Mouse (Mus musculus) heart, postnatal 0 days (tissue): ENCODE measurements around the gene Vwa7. TPM values are rescaled to one million over a fixed set of nuclear protein-coding genes. Genes with fewer than 3 reads are reported as not detected.
"Not testable (repeated sequence)": the region's sequence is repeated elsewhere in the genome, so short reads cannot be mapped to it uniquely, and the experiment has no call there.

Experiments used
- ATAC-seq: fragments of 200-750 bp; cut with Nextera tagmentation; 2 replicates; pipeline ENCODE4 v1.8.0; 2017; ENCODE audit warnings: low read depth, moderate number of reproducible peaks, moderate library complexity; ENCODE audit not compliant: insufficient read depth
- DNase-seq: peaks from one replicate; pipeline ENCODE4 v3.0.0-alpha.2; 2016; ENCODE audit warnings: low spot score
- H3K27ac ChIP-seq: fragments of 300-500 bp; sonication (generic); 2 replicates; pipeline ENCODE4 v1.5.1; 2014; ENCODE audit warnings: low read depth, mild to moderate bottlenecking
- H3K27me3 ChIP-seq: fragments of 300-500 bp; sonication (generic); 2 replicates; pipeline ENCODE4 v1.6.1; 2014; ENCODE audit warnings: low read length, mixed read lengths; ENCODE audit not compliant: control insufficient read depth, insufficient read depth
- H3K36me3 ChIP-seq: fragments of 300-500 bp; sonication (generic); replicated peaks from 2 replicates; pipeline ENCODE4 v1.6.1; 2014; ENCODE audit warnings: low read length, mixed read lengths; ENCODE audit not compliant: control insufficient read depth, insufficient read depth
- H3K4me1 ChIP-seq: fragments of 300-500 bp; sonication (generic); 2 replicates; pipeline ENCODE4 v1.6.1; 2014; ENCODE audit warnings: antibody characterized with exemption; ENCODE audit not compliant: control insufficient read depth, insufficient read depth
- H3K4me2 ChIP-seq: fragments of 300-500 bp; sonication (generic); 2 replicates; pipeline ENCODE4 v1.6.1; 2014; ENCODE audit warnings: low read depth, mild to moderate bottlenecking, low read length, moderate library complexity
- H3K4me3 ChIP-seq: fragments of 300-500 bp; sonication (generic); 2 replicates; pipeline ENCODE4 v1.5.1; 2014; ENCODE audit warnings: low read depth, low read length
- H3K9ac ChIP-seq: fragments of 300-500 bp; sonication (generic); replicated peaks from 2 replicates; pipeline ENCODE4 v1.6.1; 2014; ENCODE audit warnings: low read depth, low read length, mixed read lengths
- H3K9me3 ChIP-seq: fragments of 300-500 bp; sonication (generic); replicated peaks from 2 replicates; pipeline ENCODE4 v1.6.1; 2016; ENCODE audit warnings: low read length; ENCODE audit not compliant: control insufficient read depth
- CTCF ChIP-seq: IDR thresholded peaks from 2 replicates; pipeline ENCODE4 v1.5.1; 2016; ENCODE audit warnings: antibody characterized with exemption, control low read depth, low read depth
- EP300 ChIP-seq: IDR thresholded peaks from 2 replicates; pipeline ENCODE4 v1.6.1; 2016; ENCODE audit warnings: antibody characterized with exemption, low read depth
- WGBS: fragments of 180-500 bp; shearing (Covaris S2); extraction: QIAGEN DNeasy Blood & Tissue Kit; methylation state at CpG from one replicate; pipeline ENCODE4 v1.1.7; 2014; 5-methylcytosine and 5-hydroxymethylcytosine counted together
- polyA plus RNA-seq: library from polyadenylated mRNA; unstranded; fragments of >200 nt; fragmentation: Nextera tagmentation; extraction: Ambion mirVana; gene quantifications from 2 replicates; pipeline ENCODE4 v1.2.1, GENCODE M21; 2015
- total RNA-seq: library from RNA; depleted of rRNA; stranded (reverse); fragments of >200 nt; gene quantifications from 2 replicates; pipeline ENCODE4 v1.2.3, GENCODE M21; 2014; ENCODE audit warnings: low replicate concordance; rRNA removed

Gene Vwa7
- total RNA-seq (0.77 and 0.92 TPM in 2 replicates), polyA plus RNA-seq (0.43 and 0.63 TPM in 2 replicates)

- Histone ChIP-seq H3K4me1 (peaks cover 11% of the 10 kb centered on the region), H3K27me3 (no peaks in the 10 kb centered on the region), H3K4me3 (no peak within 1 kb of the TSS), H3K27ac (no peak within 1 kb of the TSS), H3K36me3 (peaks cover 42% of the 10 kb centered on the region), H3K9ac (peak within 1 kb of the TSS; percentile 17; the same call in 1 of the 2 replicates), H3K4me2 (0 out of 2 replicates have a peak within 1 kb of the TSS, but pooled peaks have one; percentile 11), H3K9me3 (no peaks in the 10 kb centered on the region)
- DNase-seq (peak; percentile 31), ATAC-seq (peak; percentile 63)
- 24% methylated on average over 12 of the region's 12 CpGs for WGBS
- TF ChIP-seq EP300 (no peak), CTCF (no peak)
Observed at GRCm38 (mm10) chr17:35016376-35016775, at the start of gene Vwa7. Vwa7 (plus strand) TSS chr17:35016579.

- H3K36me3 ChIP-seq, H3K27ac ChIP-seq, H3K4me2 ChIP-seq, H3K9me3 ChIP-seq, ATAC-seq, H3K4me3 ChIP-seq, H3K9ac ChIP-seq, DNase-seq, H3K4me1 ChIP-seq: not testable (repeated sequence)
- 60% methylated on average over 6 of the region's 11 CpGs for WGBS
- peaks cover 23% of the 10 kb centered on the region for H3K27me3 ChIP-seq
Observed at GRCm38 (mm10) chr17:34969822-34970221, 46.6 kb upstream of the Vwa7 start, which contains the start of gene Gm20481. Gm20481 (plus strand) TSS chr17:34969912.

GRCm38 (mm10) chr17:34970850-34971249, 45.5 kb upstream of the Vwa7 start:
- not testable (repeated sequence) for DNase-seq, H3K27ac ChIP-seq, ATAC-seq, H3K4me3 ChIP-seq, H3K4me1 ChIP-seq, H3K9me3 ChIP-seq, H3K4me2 ChIP-seq, H3K9ac ChIP-seq, H3K36me3 ChIP-seq
- peaks cover 23% of the 10 kb centered on the region for H3K27me3 ChIP-seq
- WGBS = 36% methylated on average over 4 of the region's 37 CpGs

- H3K4me3 ChIP-seq = peak overlapping the region; percentile 44
Observed at GRCm38 (mm10) chr17:34971694-34972068, 44.7 kb upstream of the Vwa7 start.

GRCm38 (mm10) chr17:34972069-34972749, 44.2 kb upstream of the Vwa7 start, which contains the start of the genes Hspa1a and Hspa1l:
Hspa1a (minus strand) TSS chr17:34972156.
Hspa1l (plus strand) TSS chr17:34972703.
- not testable (repeated sequence) for H3K4me1 ChIP-seq, H3K9me3 ChIP-seq, H3K36me3 ChIP-seq
- peak within 1 kb of the TSS; percentile 44 for H3K4me3 ChIP-seq
- under 1% methylated on average over 25 of the region's 33 CpGs for WGBS
- DNase-seq (peak; percentile 93), ATAC-seq (peak; percentile 91)
- peak within 1 kb of the TSS; percentile 69 for H3K27ac ChIP-seq
- peaks cover 23% of the 10 kb centered on the region for H3K27me3 ChIP-seq
- H3K9ac ChIP-seq = peak within 1 kb of the TSS; percentile 6; the same call in 1 of the 2 replicates
- peak within 1 kb of the TSS; percentile 60 for H3K4me2 ChIP-seq

More at GRCm38 (mm10) chr17:34971694-34972068, 44.7 kb upstream of the Vwa7 start:
- not testable (repeated sequence) for H3K36me3 ChIP-seq, H3K4me1 ChIP-seq, H3K9ac ChIP-seq, H3K27ac ChIP-seq, H3K9me3 ChIP-seq, DNase-seq
- ATAC-seq = peak; percentile 1; the same call in 1 of the 2 replicates
- WGBS = 4% methylated on average over 19 of the region's 43 CpGs
- peaks cover 23% of the 10 kb centered on the region for H3K27me3 ChIP-seq
- peak overlapping the region; percentile 60 for H3K4me2 ChIP-seq
